8 mouse cellular contexts compared by ENCODE assay signal in the genomic region with DNA sequence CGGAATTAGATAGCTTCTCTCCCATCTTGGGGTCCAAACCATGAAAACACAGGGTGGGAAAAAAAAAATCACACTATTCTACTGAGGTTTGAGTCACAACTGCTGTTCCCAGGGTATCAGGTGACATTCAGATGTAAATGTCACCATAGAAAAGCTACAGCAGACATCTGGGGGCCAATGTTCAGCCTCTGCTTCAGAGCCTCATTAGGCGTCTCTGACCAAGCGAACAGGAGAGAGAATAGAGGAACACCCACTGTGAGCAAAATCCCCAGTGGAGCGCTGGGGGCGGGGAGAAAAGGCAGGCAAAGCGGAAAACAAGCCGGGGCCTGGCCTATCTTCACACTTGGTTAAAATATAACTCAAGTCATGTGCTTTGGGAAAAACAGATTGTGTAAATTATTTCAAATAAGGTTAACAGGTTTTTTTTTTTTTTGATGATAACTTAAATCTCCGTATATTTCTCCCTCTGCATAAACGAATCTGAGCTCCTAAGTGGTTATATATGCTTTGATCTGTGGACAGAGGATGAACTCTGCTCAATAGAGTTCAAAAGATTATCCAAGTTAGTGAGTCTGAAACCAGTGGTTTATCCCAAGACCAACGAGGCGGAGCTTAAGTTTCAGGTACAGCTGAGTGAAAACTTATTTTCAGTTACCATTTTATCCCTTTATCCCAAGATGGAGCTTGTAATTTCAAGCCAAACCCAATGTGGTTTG.
DNase-seq lines count a peak whose midpoint lies in the region; ATAC-seq lines count a peak whose summit lies in the region.

No protein-coding gene starts in this region.

- H3K4me1 ChIP-seq in midbrain, embryonic 11.5 days (ENCODE audit: control insufficient read depth, insufficient read depth, low read length), result peaks cover 45% of the 10 kb centered on the region
- peaks cover 16% of the 10 kb centered on the region for H3K4me1 ChIP-seq in midbrain, embryonic 16.5 days (ENCODE audit: control insufficient read depth, insufficient read depth, low read length)
- peaks cover 32% of the 10 kb centered on the region for H3K4me1 ChIP-seq in hindbrain, embryonic 14.5 days (replicated peaks; ENCODE audit: control insufficient read depth, insufficient read depth, low read length)
- H3K4me1 ChIP-seq in limb, embryonic 13.5 days, result peaks cover 23% of the 10 kb centered on the region

- WGBS in midbrain, embryonic 11.5 days, result 3% methylated on average over 11 of the region's 11 CpGs
- 9% methylated on average over 11 of the region's 11 CpGs for WGBS in midbrain, embryonic 16.5 days
- 16% methylated on average over 11 of the region's 11 CpGs for WGBS in hindbrain, embryonic 14.5 days
- WGBS in limb, embryonic 13.5 days, result 22% methylated on average over 11 of the region's 11 CpGs

- H3K27me3 ChIP-seq in midbrain, embryonic 11.5 days (ENCODE audit: control insufficient read depth, insufficient read depth, low read length), result no peaks in the 10 kb centered on the region
- H3K27me3 ChIP-seq in midbrain, embryonic 16.5 days (ENCODE audit: control insufficient read depth, insufficient read depth, low read depth, low read length), result no peaks in the 10 kb centered on the region
- no peaks in the 10 kb centered on the region for H3K27me3 ChIP-seq in hindbrain, embryonic 14.5 days (ENCODE audit: control insufficient read depth, insufficient read depth, low read length)
- H3K27me3 ChIP-seq in limb, embryonic 13.5 days, result no peaks in the 10 kb centered on the region

- peak overlapping the region; percentile 28 for H3K4me2 ChIP-seq in midbrain, embryonic 11.5 days
- H3K4me2 ChIP-seq in midbrain, embryonic 16.5 days (ENCODE audit: low read length), result no peak overlapping the region
- no peak overlapping the region; the same call in 1 of the 2 replicates for H3K4me2 ChIP-seq in hindbrain, embryonic 14.5 days (replicated peaks)
- H3K4me2 ChIP-seq in limb, embryonic 13.5 days (replicated peaks), result peak overlapping the region; percentile 23; the same call in 1 of the 2 replicates

- peak; percentile 81 for ATAC-seq in midbrain, embryonic 11.5 days (ENCODE audit: low FRiP score)
- no peak for ATAC-seq in midbrain, embryonic 16.5 days
- no peak for ATAC-seq in hindbrain, embryonic 14.5 days (ENCODE audit: low FRiP score)
- 0 out of 2 replicates have a peak, but pooled peaks have one; percentile 25 for ATAC-seq in limb, embryonic 13.5 days (ENCODE audit: low FRiP score, low read depth)
- ATAC-seq in cerebellum, adult (ENCODE audit: insufficient number of reproducible peaks, low FRiP score, low TSS enrichment), result no peak
- no peak for ATAC-seq in frontal cortex, adult (ENCODE audit: low TSS enrichment)

- DNase-seq in midbrain, embryonic 11.5 days (ENCODE audit: low spot score, missing footprints), result peak; percentile 94
- DNase-seq in hindbrain, embryonic 14.5 days (ENCODE audit: low spot score), result peak; percentile 39
- DNase-seq in gastrocnemius, adult 8-10 months (ENCODE audit: low spot score in 2 of 2), result no peak
- DNase-seq in layer of hippocampus, postnatal 14 days (ENCODE audit: low spot score in 2 of 2), result no peak

- H3K27ac ChIP-seq in midbrain, embryonic 11.5 days (ENCODE audit: low read depth, low read length), result peak overlapping the region; percentile 88
- H3K27ac ChIP-seq in midbrain, embryonic 16.5 days (ENCODE audit: low read length), result no peak overlapping the region
- H3K27ac ChIP-seq in hindbrain, embryonic 14.5 days, result peak overlapping the region; percentile 57; the same call in 1 of the 2 replicates
- no peak overlapping the region for H3K27ac ChIP-seq in limb, embryonic 13.5 days

- H3K36me3 ChIP-seq in midbrain, embryonic 11.5 days (ENCODE audit: control insufficient read depth, insufficient read depth, low read length), result no peaks in the 10 kb centered on the region
- H3K36me3 ChIP-seq in midbrain, embryonic 16.5 days (ENCODE audit: control insufficient read depth, insufficient read depth, low read length), result no peaks in the 10 kb centered on the region
- no peaks in the 10 kb centered on the region for H3K36me3 ChIP-seq in hindbrain, embryonic 14.5 days (replicated peaks; ENCODE audit: control insufficient read depth, insufficient read depth)
- H3K36me3 ChIP-seq in limb, embryonic 13.5 days, result no peaks in the 10 kb centered on the region

- H3K9me3 ChIP-seq in midbrain, embryonic 11.5 days (ENCODE audit: control insufficient read depth, low read length), result no peaks in the 10 kb centered on the region
- H3K9me3 ChIP-seq in midbrain, embryonic 16.5 days (replicated peaks; ENCODE audit: control insufficient read depth, low read length, poor library complexity, severe bottlenecking), result no peaks in the 10 kb centered on the region
- no peaks in the 10 kb centered on the region for H3K9me3 ChIP-seq in hindbrain, embryonic 14.5 days (ENCODE audit: control insufficient read depth, low read length)
- no peaks in the 10 kb centered on the region for H3K9me3 ChIP-seq in limb, embryonic 13.5 days

- H3K4me3 ChIP-seq in midbrain, embryonic 11.5 days (ENCODE audit: low read depth, low read length), result no peak overlapping the region
- no peak overlapping the region for H3K4me3 ChIP-seq in midbrain, embryonic 16.5 days (ENCODE audit: low read depth, low read length)
- H3K4me3 ChIP-seq in hindbrain, embryonic 14.5 days (replicated peaks; ENCODE audit: low read length), result no peak overlapping the region
- no peak overlapping the region for H3K4me3 ChIP-seq in limb, embryonic 13.5 days

- H3K9ac ChIP-seq in midbrain, embryonic 11.5 days (ENCODE audit: low read length), result peak overlapping the region; percentile 28; the same call in 1 of the 2 replicates
- no peak overlapping the region for H3K9ac ChIP-seq in midbrain, embryonic 16.5 days (ENCODE audit: low read depth, low read length)
- no peak overlapping the region for H3K9ac ChIP-seq in hindbrain, embryonic 14.5 days
- no peak overlapping the region for H3K9ac ChIP-seq in limb, embryonic 13.5 days

Comparison
In these comparisons a context has a peak if more than half of its experiments do, and no peak if none do; other contexts are left out.
1. ATAC-seq: peak in midbrain, embryonic 11.5 days (single experiment) and limb, embryonic 13.5 days (single experiment); none in midbrain, embryonic 16.5 days (single experiment), hindbrain, embryonic 14.5 days (single experiment), cerebellum, adult (single experiment) and frontal cortex, adult (single experiment).
2. H3K27ac ChIP-seq: peak in midbrain, embryonic 11.5 days (single experiment) and hindbrain, embryonic 14.5 days (single experiment); none in midbrain, embryonic 16.5 days (single experiment) and limb, embryonic 13.5 days (single experiment).
3. H3K4me2 ChIP-seq: peak in midbrain, embryonic 11.5 days (single experiment) and limb, embryonic 13.5 days (single experiment); none in midbrain, embryonic 16.5 days (single experiment) and hindbrain, embryonic 14.5 days (single experiment).
4. DNase-seq: peak in midbrain, embryonic 11.5 days (single experiment) and hindbrain, embryonic 14.5 days (single experiment); none in gastrocnemius, adult 8-10 months (0 of 2) and layer of hippocampus, postnatal 14 days (0 of 2).